Comparison of ENCODE assay signal across 23 mouse cellular contexts in genomic region chr2:84948721-84949120, GRCm38 (mm10). TPM values are rescaled to one million over a fixed set of nuclear protein-coding genes. Genes with fewer than 3 reads are reported as not detected.
"Had no signal": no experiment of that assay in that cellular context is flagged by ENCODE, and none has a peak within 500 bp of the region (broad histone marks: within the 10 kb centered on the region; RNA-seq: fewer than 3 reads in every experiment).

No protein-coding gene starts in this region.

- ATAC-seq: midbrain, embryonic 16.5 days had no signal

- H3K27ac ChIP-seq: midbrain, embryonic 10.5 days; midbrain, embryonic 12.5 days; neural tube, embryonic 13.5 days; neural tube, embryonic 15.5 days; stomach, embryonic 15.5 days; stomach, postnatal 0 days had no signal

- H3K4me3 ChIP-seq: midbrain, embryonic 10.5 days; midbrain, embryonic 12.5 days; myocyte; neural tube, embryonic 13.5 days; neural tube, embryonic 15.5 days; stomach, embryonic 15.5 days had no signal

- H3K4me2 ChIP-seq: lung, embryonic 14.5 days; midbrain, embryonic 12.5 days; neural tube, embryonic 13.5 days; neural tube, embryonic 15.5 days; stomach, embryonic 15.5 days had no signal

- H3K9me3 ChIP-seq: midbrain, embryonic 10.5 days; midbrain, embryonic 12.5 days; neural tube, embryonic 13.5 days; neural tube, embryonic 15.5 days; stomach, embryonic 15.5 days had no signal

- DNase-seq: lung, adult 18-20 months; lung, embryonic 14.5 days; lung, postnatal 10 days; lung, postnatal 4 days; midbrain, embryonic 14.5 days; retina, postnatal 1 day; right cerebral cortex, adult 18-20 months; right cerebral cortex, postnatal 25 days; right cerebral cortex, postnatal 4 days; thymus, adult 2 months; thymus, postnatal 36 days had no signal

- H3K4me1 ChIP-seq: midbrain, embryonic 10.5 days; midbrain, embryonic 12.5 days; neural tube, embryonic 13.5 days; neural tube, embryonic 15.5 days; stomach, embryonic 15.5 days had no signal

- H3K36me3 ChIP-seq: midbrain, embryonic 12.5 days; neural tube, embryonic 13.5 days; neural tube, embryonic 15.5 days had no signal

- H3K27me3 ChIP-seq: midbrain, embryonic 12.5 days; neural tube, embryonic 13.5 days; neural tube, embryonic 15.5 days; stomach, embryonic 15.5 days had no signal

- H3K9ac ChIP-seq: lung, embryonic 14.5 days; midbrain, embryonic 12.5 days; neural tube, embryonic 13.5 days; neural tube, embryonic 15.5 days; stomach, embryonic 15.5 days had no signal

RNA-seq across cellular contexts. Expression of gene Prg2, which starts 31.5 kb away (rescaled TPM):
- polyA plus RNA-seq: lung, embryonic 14.5 days; lung, embryonic 16.5 days; midbrain, embryonic 10.5 days; midbrain, embryonic 12.5 days; midbrain, embryonic 14.5 days; midbrain, embryonic 16.5 days; myocyte; neural tube, embryonic 11.5 days; testis, adult 2 months had no signal

RNA-seq across cellular contexts. Expression of gene Prg3, which starts 39.3 kb away (rescaled TPM):
- polyA plus RNA-seq: lung, embryonic 14.5 days; lung, embryonic 16.5 days; midbrain, embryonic 10.5 days; midbrain, embryonic 12.5 days; midbrain, embryonic 14.5 days; midbrain, embryonic 16.5 days; myocyte; neural tube, embryonic 11.5 days; neural tube, embryonic 13.5 days; neural tube, embryonic 15.5 days; small intestine, adult 2 months; stomach, postnatal 0 days; testis, adult 2 months had no signal
